In the genomic region with DNA sequence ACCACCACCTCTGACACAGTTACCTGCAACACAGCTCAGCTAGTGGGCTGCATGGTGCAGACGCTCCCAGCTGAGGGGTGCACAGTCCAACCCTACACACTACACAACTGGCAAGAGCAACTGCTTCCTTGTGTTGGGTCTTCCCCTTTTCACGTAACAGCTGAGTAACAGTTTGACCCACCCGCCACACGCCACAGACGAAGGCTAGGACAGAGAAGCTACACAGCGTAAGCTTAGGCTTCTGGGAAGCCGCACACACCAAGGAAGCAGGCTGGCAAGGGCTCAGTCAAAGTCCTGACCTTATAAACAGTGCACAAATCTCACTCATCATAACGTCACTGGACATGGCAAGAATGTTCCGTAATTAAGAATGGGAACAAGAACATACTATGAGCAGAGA, we compare ENCODE assay signal across 18 mouse cellular contexts. TPM values are rescaled to one million over a fixed set of nuclear protein-coding genes. Genes with fewer than 3 reads are reported as not detected.
DNase-seq lines count a peak whose midpoint lies in the region; ATAC-seq and TF ChIP-seq lines count a peak whose summit lies in the region.
"Had no signal": no experiment of that assay in that cellular context is flagged by ENCODE, and none has a peak within 500 bp of the region (broad histone marks: within the 10 kb centered on the region; RNA-seq: fewer than 3 reads in every experiment).

No protein-coding gene starts in this region.

- 59% methylated on average over 9 of the region's 9 CpGs for WGBS in heart, adult 2 months
- WGBS in intestine, postnatal 0 days = 55% methylated on average over 9 of the region's 9 CpGs

- peak; percentile 90 for DNase-seq in heart, adult 11 months
- DNase-seq in heart, adult 2 months = no peak
- peak; percentile 70 for DNase-seq in Muller cell, postnatal 12 days (ENCODE audit: inconsistent ontology term)
- DNase-seq in right cerebral cortex, postnatal 10 days (ENCODE audit: low spot score in 2 of 2) = no peak
- DNase-seq in adrenal gland, postnatal 4 days (ENCODE audit: low spot score in 2 of 2) = no peak
- DNase-seq in left cerebral cortex, adult 9 months (ENCODE audit: low spot score in 2 of 2) = no peak
- DNase-seq: gastrocnemius, adult 2 months; heart, adult 18-20 months; kidney, postnatal 14 days; layer of hippocampus, adult 9-11 months had no signal

- TF ChIP-seq EP300 in heart, adult 2 months (IDR thresholded peaks at IDR 0.05; ENCODE audit: insufficient read depth, low read depth, low read length) = no peak

- ATAC-seq in intestine, postnatal 0 days = peak; percentile 31; the same call in 1 of the 2 replicates
- peak; percentile 62 for ATAC-seq in megakaryocyte progenitor cell, adult 5-6 weeks (replicated peaks; ENCODE audit: poor library complexity)
- ATAC-seq: forebrain, embryonic 16.5 days; liver, embryonic 12.5 days; midbrain, embryonic 13.5 days had no signal

- H3K9ac ChIP-seq in heart, adult 2 months (ENCODE audit: low read depth, low read length) = no peak overlapping the region
- no peak overlapping the region for H3K9ac ChIP-seq in intestine, postnatal 0 days (ENCODE audit: low read depth, low read length)
- H3K9ac ChIP-seq: embryonic facial prominence, embryonic 13.5 days; hindbrain, embryonic 12.5 days; liver, embryonic 12.5 days; midbrain, embryonic 13.5 days had no signal

- TF ChIP-seq POLR2A in heart, adult 2 months (IDR thresholded peaks at IDR 0.05; ENCODE audit: insufficient read depth, low read depth, low read length) = no peak

- no peak overlapping the region for H3K4me2 ChIP-seq in intestine, postnatal 0 days (replicated peaks; ENCODE audit: low read depth)
- H3K4me2 ChIP-seq: embryonic facial prominence, embryonic 13.5 days; hindbrain, embryonic 12.5 days; liver, embryonic 12.5 days; midbrain, embryonic 13.5 days had no signal

- no peak for TF ChIP-seq CTCF in heart, adult 2 months (IDR thresholded peaks at IDR 0.05)
- TF ChIP-seq CTCF in intestine, postnatal 0 days (IDR thresholded peaks at IDR 0.05; ENCODE audit: low read depth) = no peak

- H3K4me3 ChIP-seq in heart, adult 2 months = no peak overlapping the region
- H3K4me3 ChIP-seq in intestine, postnatal 0 days (ENCODE audit: low read depth, low read length) = no peak overlapping the region
- H3K4me3 ChIP-seq: embryonic facial prominence, embryonic 13.5 days; gastrocnemius, adult 2 months; hindbrain, embryonic 12.5 days; liver, embryonic 12.5 days; midbrain, embryonic 13.5 days; myocyte had no signal

- peaks cover 10% of the 10 kb centered on the region for H3K36me3 ChIP-seq in heart, adult 2 months (ENCODE audit: control insufficient read depth, insufficient read depth, low read length)
- H3K36me3 ChIP-seq in intestine, postnatal 0 days (ENCODE audit: control insufficient read depth, insufficient read depth) = no peaks in the 10 kb centered on the region
- H3K36me3 ChIP-seq: embryonic facial prominence, embryonic 13.5 days; hindbrain, embryonic 12.5 days; liver, embryonic 12.5 days; midbrain, embryonic 13.5 days had no signal

- no peaks in the 10 kb centered on the region for H3K27me3 ChIP-seq in heart, adult 2 months (ENCODE audit: control insufficient read depth, insufficient read depth, low read length)
- no peaks in the 10 kb centered on the region for H3K27me3 ChIP-seq in intestine, postnatal 0 days (replicated peaks; ENCODE audit: control insufficient read depth, insufficient read depth, low read length)
- H3K27me3 ChIP-seq: embryonic facial prominence, embryonic 13.5 days; hindbrain, embryonic 12.5 days; liver, embryonic 12.5 days; midbrain, embryonic 13.5 days had no signal

- peaks cover 9% of the 10 kb centered on the region for H3K79me2 ChIP-seq in heart, adult 2 months (replicated peaks; ENCODE audit: control insufficient read depth, insufficient read depth, low read length)

- peaks cover 26% of the 10 kb centered on the region for H3K4me1 ChIP-seq in heart, adult 2 months (ENCODE audit: control insufficient read depth, insufficient read depth, low read length)
- 0 out of 2 replicates have a peak, but pooled peaks cover 3% of the 10 kb centered on the region for H3K4me1 ChIP-seq in intestine, postnatal 0 days (replicated peaks; ENCODE audit: control insufficient read depth, insufficient read depth, low read length)
- H3K4me1 ChIP-seq: hindbrain, embryonic 12.5 days; midbrain, embryonic 13.5 days had no signal

- H3K9me3 ChIP-seq in intestine, postnatal 0 days (ENCODE audit: control insufficient read depth) = no peaks in the 10 kb centered on the region
- H3K9me3 ChIP-seq: embryonic facial prominence, embryonic 13.5 days; hindbrain, embryonic 12.5 days; liver, embryonic 12.5 days; midbrain, embryonic 13.5 days had no signal

- intact Hi-C loops in heart, adult 2 months (cut with DNase I) = no loop called here

- H3K27ac ChIP-seq in heart, adult 2 months = no peak overlapping the region
- no peak overlapping the region for H3K27ac ChIP-seq in intestine, postnatal 0 days (ENCODE audit: low read depth, low read length)
- H3K27ac ChIP-seq: embryonic facial prominence, embryonic 13.5 days; gastrocnemius, adult 2 months; hindbrain, embryonic 12.5 days; liver, embryonic 12.5 days; midbrain, embryonic 13.5 days had no signal

RNA-seq across cellular contexts. Expression of gene Lnx2, which starts 17.1 kb away (rescaled TPM):
- 10 to 100 TPM in 1 of 2 experiments, 1 to 10 TPM in 1; 9.5 to 13.6 TPM for total RNA-seq in heart, adult 2 months (2021)
- polyA plus RNA-seq in heart, adult 2 months (2012; rRNA removed) = 13.2 and 14.5 TPM in 2 replicates
- 9.7 and 10.2 TPM in 2 replicates for polyA plus RNA-seq in intestine, postnatal 0 days (2015; fragmentation: Nextera tagmentation; extraction: Ambion mirVana)
- total RNA-seq in megakaryocyte progenitor cell, adult 5-6 weeks (2015) = 11.9 and 12.0 TPM in 2 replicates
- 5.1 and 5.2 TPM in 2 replicates for total RNA-seq in megakaryocyte progenitor cell, adult 5-6 weeks (2017)
- 10 to 100 TPM; 19.1 to 19.8 TPM for total RNA-seq in adrenal gland, postnatal 4 days (2021)

RNA-seq across cellular contexts. Expression of gene Polr1d, which starts 17.5 kb away (rescaled TPM):
- total RNA-seq in heart, adult 2 months (2021) = 10 to 100 TPM; 66.6 to 74.8 TPM
- polyA plus RNA-seq in heart, adult 2 months (2012; rRNA removed) = 24.2 and 35.7 TPM in 2 replicates
- 116 and 118 TPM in 2 replicates for polyA plus RNA-seq in intestine, postnatal 0 days (2015; fragmentation: Nextera tagmentation; extraction: Ambion mirVana)
- 160 and 162 TPM in 2 replicates for total RNA-seq in megakaryocyte progenitor cell, adult 5-6 weeks (2015)
- total RNA-seq in megakaryocyte progenitor cell, adult 5-6 weeks (2017) = 131 and 134 TPM in 2 replicates
- 100 to 1,000 TPM; 131 to 133 TPM for total RNA-seq in adrenal gland, postnatal 4 days (2021)

Comparison
In these comparisons a context has a peak if more than half of its experiments do, and no peak if none do; other contexts are left out.
1. DNase-seq: peak in heart, adult 11 months (single experiment) and Muller cell, postnatal 12 days (single experiment); none in heart, adult 2 months (0 of 2), right cerebral cortex, postnatal 10 days (0 of 2), adrenal gland, postnatal 4 days (0 of 2) and left cerebral cortex, adult 9 months (0 of 2).